Mouse (Mus musculus) heart, embryonic 15.5 days (tissue): Measurements from ENCODE around the gene Cct4. TPM values are rescaled to one million over a fixed set of nuclear protein-coding genes. Genes with fewer than 3 reads are reported as not detected.

ENCODE experiments used
- ATAC-seq: fragments of 200-750 bp; cut with Nextera tagmentation; replicated peaks from 2 replicates; pipeline ENCODE4 v1.8.0; 2017; ENCODE audit warnings: low read depth, moderate TSS enrichment; ENCODE audit not compliant: insufficient number of reproducible peaks, insufficient read depth, low FRiP score
- H3K27ac ChIP-seq: fragments of 300-500 bp; sonication (generic); 2 replicates; pipeline ENCODE4 v1.5.1; 2015; ENCODE audit warnings: mild to moderate bottlenecking, inconsistent platforms
- H3K27me3 ChIP-seq: fragments of 300-500 bp; sonication (generic); 2 replicates; pipeline ENCODE4 v1.6.1; 2015; ENCODE audit warnings: inconsistent platforms
- H3K36me3 ChIP-seq: fragments of 300-500 bp; sonication (generic); 2 replicates; pipeline ENCODE4 v1.6.1; 2015; ENCODE audit warnings: mild to moderate bottlenecking, inconsistent platforms
- H3K4me1 ChIP-seq: fragments of 300-500 bp; sonication (generic); replicated peaks from 2 replicates; pipeline ENCODE4 v1.6.1; 2015; ENCODE audit warnings: inconsistent platforms
- H3K4me2 ChIP-seq: fragments of 300-500 bp; sonication (generic); 2 replicates; pipeline ENCODE4 v1.6.1; 2015; ENCODE audit warnings: inconsistent platforms, mild to moderate bottlenecking, moderate library complexity
- H3K4me3 ChIP-seq: fragments of 300-500 bp; sonication (generic); 2 replicates; pipeline ENCODE4 v1.5.1; 2015; ENCODE audit warnings: mild to moderate bottlenecking, inconsistent platforms
- H3K9ac ChIP-seq: fragments of 300-500 bp; sonication (generic); 2 replicates; pipeline ENCODE4 v1.6.1; 2015; ENCODE audit warnings: mild to moderate bottlenecking, inconsistent platforms
- H3K9me3 ChIP-seq: fragments of 300-500 bp; sonication (generic); replicated peaks from 2 replicates; pipeline ENCODE4 v1.6.1; 2016; ENCODE audit warnings: inconsistent platforms
- WGBS: fragments of 180-500 bp; shearing (Covaris S2); methylation state at CpG from one replicate; pipeline ENCODE4 v1.1.7; 2015; ENCODE audit warnings: mixed read lengths; 5-methylcytosine and 5-hydroxymethylcytosine counted together
- polyA plus RNA-seq: library from polyadenylated mRNA; unstranded; fragments of >200 nt; fragmentation: Nextera tagmentation; extraction: Ambion mirVana; gene quantifications from 2 replicates; pipeline ENCODE4 v1.2.1, GENCODE M21; 2015

The Cct4 gene
- polyA plus RNA-seq, 1 experiment from 2014 or later, result 184 TPM

DNA sequence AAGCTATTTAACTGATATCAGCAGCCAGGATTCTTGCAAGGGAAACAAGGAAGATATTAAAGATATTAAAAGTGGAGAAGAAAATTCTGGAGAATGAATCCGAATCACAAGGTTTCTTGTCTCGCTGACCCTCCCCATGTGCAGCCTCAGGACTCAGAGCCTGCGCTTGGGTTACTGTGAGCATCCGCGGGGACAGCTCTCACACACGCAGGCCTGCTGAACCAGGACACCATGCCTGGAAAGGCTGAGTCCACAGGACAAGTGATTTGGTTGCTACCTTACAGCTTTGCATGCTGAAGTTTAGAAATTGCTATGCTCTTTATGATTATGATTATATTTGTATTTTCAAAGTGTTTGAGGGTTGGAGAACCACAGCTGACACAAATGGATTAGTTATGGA, 39.1 kb downstream of the Cct4 start:
- Histone ChIP-seq H3K9me3 (no peaks in the 10 kb centered on the region), H3K27me3 (no peaks in the 10 kb centered on the region), H3K36me3 (no peaks in the 10 kb centered on the region), H3K4me3 (no peak overlapping the region), H3K27ac (no peak overlapping the region), H3K4me2 (no peak overlapping the region), H3K4me1 (no peaks in the 10 kb centered on the region), H3K9ac (no peak overlapping the region)
- ATAC-seq, result no peak
- WGBS, result 77% methylated on average over 6 of the region's 6 CpGs

DNA sequence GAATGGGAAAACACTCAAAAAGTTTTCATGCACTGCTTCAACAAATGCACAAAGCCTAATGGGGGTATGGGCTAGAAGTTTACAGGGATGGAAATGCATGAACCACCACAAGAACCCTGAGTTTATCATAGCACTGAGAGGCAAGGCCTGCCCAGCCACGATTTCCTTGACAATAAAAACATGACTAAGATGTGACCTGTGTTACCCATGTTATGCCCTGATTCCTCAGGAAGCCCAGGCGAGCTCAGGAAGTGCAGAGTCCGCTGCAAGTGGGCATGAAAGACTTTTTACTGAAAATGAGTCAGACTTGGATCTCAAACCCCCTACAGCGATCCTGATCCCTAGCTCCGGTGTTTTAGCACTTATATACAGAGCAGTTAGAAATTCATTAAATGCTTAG, 56.9 kb downstream of the Cct4 start:
- H3K4me1 ChIP-seq, result 0 out of 2 replicates have a peak, but pooled peaks cover 3% of the 10 kb centered on the region
- ATAC-seq, result no peak
- WGBS, result 52% methylated on average over 5 of the region's 5 CpGs
- no peaks in the 10 kb centered on the region for H3K36me3 ChIP-seq
- no peaks in the 10 kb centered on the region for H3K9me3 ChIP-seq
- H3K27me3 ChIP-seq, result no peaks in the 10 kb centered on the region
- H3K4me3 ChIP-seq, result no peak overlapping the region
- H3K4me2 ChIP-seq, result no peak overlapping the region
- H3K9ac ChIP-seq, result no peak overlapping the region
- no peak overlapping the region for H3K27ac ChIP-seq

DNA sequence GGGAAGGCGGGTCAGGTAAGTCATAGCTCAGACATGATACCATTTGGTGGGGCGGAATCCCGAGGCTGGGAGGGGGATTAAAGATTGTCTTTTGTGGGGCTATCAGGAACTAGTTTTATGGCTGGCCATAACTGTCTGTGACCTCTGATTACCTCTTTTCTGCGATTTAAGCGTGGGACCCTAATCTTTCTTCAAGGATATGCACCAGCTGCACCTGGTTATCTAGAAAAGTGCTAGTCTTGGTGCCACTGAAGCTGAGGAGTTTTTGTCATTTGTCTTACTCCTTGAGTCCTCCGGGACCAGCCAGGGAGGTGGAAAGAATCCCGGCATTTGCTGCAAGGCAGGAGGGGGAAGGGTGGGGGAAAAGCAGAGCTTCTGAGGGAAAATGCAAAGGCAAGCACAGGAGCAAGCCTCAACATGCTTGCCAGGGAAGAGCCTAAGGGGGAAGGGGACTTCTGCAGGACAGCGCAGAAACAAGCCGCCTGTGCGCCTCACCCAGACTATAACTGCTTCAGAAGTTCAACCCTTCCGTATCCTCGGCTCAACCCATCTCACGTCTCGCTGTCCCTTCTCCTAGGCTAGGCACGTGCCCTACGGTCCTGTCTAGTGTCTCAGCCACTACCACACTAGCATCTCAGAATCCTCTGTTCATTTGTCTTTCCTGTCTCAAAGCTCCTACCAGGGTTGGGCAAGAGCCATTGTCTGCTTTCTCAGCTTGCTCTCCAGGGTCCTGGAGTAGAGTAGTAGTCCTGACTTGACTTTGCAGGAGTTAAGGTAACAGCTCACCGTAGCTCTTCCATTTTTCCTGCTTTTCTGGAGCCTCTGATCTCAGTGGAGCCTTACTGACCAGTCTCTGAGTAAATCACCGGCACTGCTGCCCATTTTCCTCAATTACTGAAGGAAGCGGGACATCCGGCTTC, 57.6 kb downstream of the Cct4 start:
- Histone ChIP-seq H3K9me3 (no peaks in the 10 kb centered on the region), H3K4me2 (peak overlapping the region; percentile 45), H3K27ac (no peak overlapping the region), H3K9ac (no peak overlapping the region), H3K4me3 (no peak overlapping the region; the same call in 1 of the 2 replicates), H3K4me1 (0 out of 2 replicates have a peak, but pooled peaks cover 3% of the 10 kb centered on the region), H3K27me3 (no peaks in the 10 kb centered on the region), H3K36me3 (no peaks in the 10 kb centered on the region)
- 24% methylated on average over 20 of the region's 20 CpGs for WGBS
- no peak for ATAC-seq

DNA sequence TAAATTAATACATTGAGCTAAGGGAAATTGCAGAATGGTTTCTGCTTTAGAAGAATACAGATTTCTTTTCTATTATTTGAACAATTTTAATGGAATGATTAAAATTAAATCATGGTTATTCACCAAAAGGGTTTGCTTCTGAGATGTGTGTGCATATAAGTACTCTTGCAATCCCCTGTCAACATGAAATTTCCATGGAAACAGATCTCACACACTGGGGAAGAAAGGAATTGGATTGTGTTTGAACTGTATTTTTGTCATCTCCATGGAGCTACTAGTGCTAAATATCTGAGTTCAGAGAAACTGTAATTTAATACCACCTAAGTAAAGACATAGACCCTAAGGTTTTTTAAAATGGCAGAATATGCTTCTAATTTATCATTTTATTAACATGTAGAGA, 59.3 kb downstream of the Cct4 start:
- Histone ChIP-seq H3K9me3 (no peaks in the 10 kb centered on the region), H3K9ac (no peak overlapping the region), H3K4me3 (no peak overlapping the region), H3K27ac (no peak overlapping the region), H3K4me1 (0 out of 2 replicates have a peak, but pooled peaks cover 3% of the 10 kb centered on the region), H3K27me3 (no peaks in the 10 kb centered on the region), H3K36me3 (no peaks in the 10 kb centered on the region), H3K4me2 (no peak overlapping the region)
- no peak for ATAC-seq

DNA sequence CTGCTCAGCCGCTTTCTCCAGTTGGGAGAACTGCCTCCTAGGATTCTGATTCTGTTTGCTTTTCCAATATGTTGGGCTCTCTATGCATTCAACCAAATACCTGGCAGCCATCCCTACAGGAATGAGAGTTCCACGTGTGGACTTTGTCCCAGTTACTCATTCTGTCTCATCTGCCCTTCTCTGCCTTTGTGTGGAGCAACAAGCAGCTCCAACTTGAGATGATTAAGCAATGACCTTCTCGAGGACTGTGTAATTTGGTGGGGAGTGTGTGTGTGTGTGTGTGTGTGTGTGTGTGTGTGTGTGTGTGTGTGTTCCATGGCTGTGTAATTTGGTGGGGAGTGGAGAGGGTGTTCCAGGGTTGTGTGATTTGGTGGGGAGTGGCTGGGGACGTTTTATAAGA, 62.0 kb downstream of the Cct4 start:
- H3K4me2 ChIP-seq, result no peak overlapping the region
- H3K4me1 ChIP-seq, result 0 out of 2 replicates have a peak, but pooled peaks cover 3% of the 10 kb centered on the region
- no peaks in the 10 kb centered on the region for H3K9me3 ChIP-seq
- whole genome bisulfite sequencing, result 51% methylated on average over 4 of the region's 4 CpGs
- ATAC-seq, result no peak
- no peak overlapping the region for H3K27ac ChIP-seq
- H3K36me3 ChIP-seq, result no peaks in the 10 kb centered on the region
- H3K27me3 ChIP-seq, result no peaks in the 10 kb centered on the region
- no peak overlapping the region for H3K4me3 ChIP-seq
- no peak overlapping the region for H3K9ac ChIP-seq

Other genes with a start within 250 kb of the Cct4 start
- 6.5 and 6.9 TPM in 2 replicates for gene B3gnt2, start 129.6 kb upstream of the Cct4 start, polyA plus RNA-seq
- 2.4 and 2.7 TPM in 2 replicates for gene Zrsr1, start 18.5 kb upstream of the Cct4 start, polyA plus RNA-seq
- gene Gm28048, start 8.4 kb upstream of the Cct4 start, polyA plus RNA-seq, result 6.9 and 10.8 TPM in 2 replicates
- 291 and 351 TPM in 2 replicates for gene Commd1, start 8.1 kb upstream of the Cct4 start, polyA plus RNA-seq
- 0.89 and 2.1 TPM in 2 replicates for gene Fam161a, start 17.0 kb downstream of the Cct4 start, polyA plus RNA-seq